Mouse (Mus musculus) hindbrain, embryonic 11.5 days (tissue): ENCODE results near the gene Akap6. TPM values are rescaled to one million over a fixed set of nuclear protein-coding genes. Genes with fewer than 3 reads are reported as not detected.

Experiments used
- ATAC-seq: fragments of 200-750 bp; cut with Nextera tagmentation; 2 replicates; pipeline ENCODE4 v1.8.0; 2017; ENCODE audit warnings: mild to moderate bottlenecking, moderate TSS enrichment, moderate library complexity; ENCODE audit not compliant: low FRiP score
- DNase-seq: peaks from one replicate; pipeline ENCODE4 v3.0.0-alpha.2; 2015; ENCODE audit warnings: low spot score
- H3K27ac ChIP-seq: fragments of 300-500 bp; sonication (generic); 2 replicates; pipeline ENCODE4 v1.5.1; 2014; ENCODE audit warnings: mild to moderate bottlenecking, low read depth, low read length
- H3K27me3 ChIP-seq: fragments of 300-500 bp; sonication (generic); 2 replicates; pipeline ENCODE4 v1.6.1; 2014; ENCODE audit warnings: mild to moderate bottlenecking, low read length, moderate library complexity, mixed read lengths; ENCODE audit not compliant: control insufficient read depth, insufficient read depth
- H3K36me3 ChIP-seq: fragments of 300-500 bp; sonication (generic); 2 replicates; pipeline ENCODE4 v1.6.1; 2014; ENCODE audit warnings: mild to moderate bottlenecking, low read length, moderate library complexity, mixed read lengths; ENCODE audit not compliant: control insufficient read depth, insufficient read depth
- H3K4me1 ChIP-seq: fragments of 300-500 bp; sonication (generic); replicated peaks from 2 replicates; pipeline ENCODE4 v1.6.1; 2014; ENCODE audit warnings: low read length, mixed read lengths; ENCODE audit not compliant: control insufficient read depth, insufficient read depth
- H3K4me2 ChIP-seq: fragments of 300-500 bp; sonication (generic); replicated peaks from 2 replicates; pipeline ENCODE4 v1.6.1; 2014; ENCODE audit warnings: mild to moderate bottlenecking, low read depth, low read length
- H3K4me3 ChIP-seq: fragments of 300-500 bp; sonication (generic); 2 replicates; pipeline ENCODE4 v1.5.1; 2014; ENCODE audit warnings: low read depth, low read length
- H3K9ac ChIP-seq: fragments of 300-500 bp; sonication (generic); 2 replicates; pipeline ENCODE4 v1.6.1; 2014; ENCODE audit warnings: low read depth, low read length
- H3K9me3 ChIP-seq: fragments of 300-500 bp; sonication (generic); 2 replicates; pipeline ENCODE4 v1.6.1; 2016; ENCODE audit warnings: low read length; ENCODE audit not compliant: control insufficient read depth
- WGBS: fragments of 180-500 bp; shearing (Covaris S2); extraction: QIAGEN DNeasy Blood & Tissue Kit; methylation state at CpG from one replicate; pipeline ENCODE4 v1.1.7; 2014; 5-methylcytosine and 5-hydroxymethylcytosine counted together
- polyA plus RNA-seq: library from polyadenylated mRNA; unstranded; fragments of >200 nt; fragmentation: Nextera tagmentation; extraction: Ambion mirVana; gene quantifications from 2 replicates; pipeline ENCODE4 v1.2.1, GENCODE M21; 2014

Akap6 gene
- polyA plus RNA-seq, 1 experiment from 2014 or later, result 35.7 TPM

GRCm38 (mm10) chr12:52688712-52689111 is 10.5 kb upstream of the Akap6 start:
- no peak for ATAC-seq
- 93% methylated on average over 2 of the region's 2 CpGs for WGBS
- H3K4me2 ChIP-seq, result no peak overlapping the region
- no peaks in the 10 kb centered on the region for H3K27me3 ChIP-seq
- no peak overlapping the region for H3K9ac ChIP-seq
- H3K4me3 ChIP-seq, result no peak overlapping the region
- no peaks in the 10 kb centered on the region for H3K9me3 ChIP-seq
- H3K4me1 ChIP-seq, result no peaks in the 10 kb centered on the region
- no peak for DNase-seq
- H3K36me3 ChIP-seq, result no peaks in the 10 kb centered on the region
- H3K27ac ChIP-seq, result no peak overlapping the region

GRCm38 (mm10) chr12:52691552-52691951 is 7.6 kb upstream of the Akap6 start:
- ATAC-seq, result no peak
- H3K4me3 ChIP-seq, result no peak overlapping the region
- DNase-seq, result no peak
- H3K4me1 ChIP-seq, result no peaks in the 10 kb centered on the region
- H3K4me2 ChIP-seq, result no peak overlapping the region
- H3K9ac ChIP-seq, result no peak overlapping the region
- H3K9me3 ChIP-seq, result no peaks in the 10 kb centered on the region
- H3K27me3 ChIP-seq, result no peaks in the 10 kb centered on the region
- 86% methylated on average over 1 of the region's 1 CpGs for WGBS
- no peaks in the 10 kb centered on the region for H3K36me3 ChIP-seq
- no peak overlapping the region for H3K27ac ChIP-seq

GRCm38 (mm10) chr12:52692290-52692974 is 6.8 kb upstream of the Akap6 start:
- 68% methylated on average over 10 of the region's 10 CpGs for WGBS

GRCm38 (mm10) chr12:52697407-52698109 is 1.6 kb upstream of the Akap6 start:
- Histone ChIP-seq H3K4me2 (no peak overlapping the region), H3K4me3 (no peak overlapping the region), H3K9ac (no peak overlapping the region), H3K27me3 (no peaks in the 10 kb centered on the region), H3K27ac (peak overlapping the region; percentile 74), H3K9me3 (no peaks in the 10 kb centered on the region), H3K4me1 (peaks cover 2% of the 10 kb centered on the region; the same call in 1 of the 2 replicates), H3K36me3 (no peaks in the 10 kb centered on the region)
- no peak for ATAC-seq
- WGBS, result 60% methylated on average over 3 of the region's 3 CpGs
- no peak for DNase-seq

More at GRCm38 (mm10) chr12:52692290-52692974, 6.8 kb upstream of the Akap6 start:
- H3K4me1 ChIP-seq, result no peaks in the 10 kb centered on the region
- no peaks in the 10 kb centered on the region for H3K27me3 ChIP-seq
- DNase-seq (no peak), ATAC-seq (no peak)
- H3K4me2 ChIP-seq, result no peak overlapping the region
- no peak overlapping the region for H3K27ac ChIP-seq
- H3K4me3 ChIP-seq, result no peak overlapping the region
- H3K9me3 ChIP-seq, result no peaks in the 10 kb centered on the region
- H3K9ac ChIP-seq, result no peak overlapping the region
- no peaks in the 10 kb centered on the region for H3K36me3 ChIP-seq

GRCm38 (mm10) chr12:52698276-52698930 is 780 bp upstream of the Akap6 start:
- peak; percentile 63 for ATAC-seq
- no peak overlapping the region for H3K9ac ChIP-seq
- 26% methylated on average over 5 of the region's 5 CpGs for WGBS
- H3K27me3 ChIP-seq, result no peaks in the 10 kb centered on the region
- no peaks in the 10 kb centered on the region for H3K36me3 ChIP-seq
- H3K9me3 ChIP-seq, result no peaks in the 10 kb centered on the region
- H3K4me1 ChIP-seq, result peaks cover 2% of the 10 kb centered on the region; the same call in 1 of the 2 replicates
- H3K4me3 ChIP-seq, result 0 out of 2 replicates have a peak overlapping the region, but pooled peaks have one; percentile 49
- peak; percentile 56 for DNase-seq
- peak overlapping the region; percentile 74 for H3K27ac ChIP-seq
- peak overlapping the region; percentile 24; the same call in 1 of the 2 replicates for H3K4me2 ChIP-seq

GRCm38 (mm10) chr12:52699961-52700696 is 946 bp downstream of the Akap6 start:
- ATAC-seq (peak; percentile 53; the same call in 1 of the 2 replicates), DNase-seq (peak; percentile 48)
- Histone ChIP-seq H3K36me3 (no peaks in the 10 kb centered on the region), H3K9me3 (no peaks in the 10 kb centered on the region), H3K27ac (peak overlapping the region; percentile 74), H3K9ac (peak overlapping the region; percentile 63), H3K4me1 (peaks cover 2% of the 10 kb centered on the region; the same call in 1 of the 2 replicates), H3K4me2 (peak overlapping the region; percentile 64), H3K27me3 (no peaks in the 10 kb centered on the region), H3K4me3 (peak overlapping the region; percentile 49)
- 18% methylated on average over 15 of the region's 15 CpGs for WGBS

- 22% methylated on average over 15 of the region's 15 CpGs for WGBS
- DNase-seq, result peak; percentile 57
- H3K4me2 ChIP-seq, result peak overlapping the region; percentile 64
- H3K4me1 ChIP-seq, result peaks cover 2% of the 10 kb centered on the region; the same call in 1 of the 2 replicates
- H3K27me3 ChIP-seq, result no peaks in the 10 kb centered on the region
- peak overlapping the region; percentile 49 for H3K4me3 ChIP-seq
- ATAC-seq, result peak; percentile 23
- H3K36me3 ChIP-seq, result no peaks in the 10 kb centered on the region
- peak overlapping the region; percentile 74 for H3K27ac ChIP-seq
- H3K9me3 ChIP-seq, result no peaks in the 10 kb centered on the region
- H3K9ac ChIP-seq, result peak overlapping the region; percentile 63
Measured at GRCm38 (mm10) chr12:52700697-52701191, 1.6 kb downstream of the Akap6 start.

GRCm38 (mm10) chr12:52701201-52701641 is 2.0 kb downstream of the Akap6 start:
- Histone ChIP-seq H3K9ac (peak overlapping the region; percentile 63), H3K4me2 (peak overlapping the region; percentile 64), H3K27me3 (no peaks in the 10 kb centered on the region), H3K27ac (peak overlapping the region; percentile 74), H3K4me1 (peaks cover 2% of the 10 kb centered on the region; the same call in 1 of the 2 replicates), H3K9me3 (no peaks in the 10 kb centered on the region), H3K4me3 (peak overlapping the region; percentile 49), H3K36me3 (no peaks in the 10 kb centered on the region)
- 17% methylated on average over 9 of the region's 9 CpGs for WGBS
- DNase-seq (peak; percentile 53), ATAC-seq (peak; percentile 31; the same call in 1 of the 2 replicates)
